Mouse (Mus musculus) liver, adult 2 months (tissue): ENCODE results near the gene Chchd6. TPM values are rescaled to one million over a fixed set of nuclear protein-coding genes. Genes with fewer than 3 reads are reported as not detected.

ENCODE experiments used
- DNase-seq: peaks from one replicate; pipeline ENCODE4 v3.0.0-alpha.2; 2011; ENCODE audit warnings: low read depth, low spot score; ENCODE audit errors: extremely low read depth
- H3K27ac ChIP-seq: fragments of 200-500 bp; replicated peaks from 2 replicates; pipeline ENCODE4 v1.5.1; 2012; ENCODE audit warnings: low read depth, mild to moderate bottlenecking, control low read depth, inconsistent platforms, low read length; ENCODE audit not compliant: insufficient read depth
- H3K27me3 ChIP-seq: fragments of 200-500 bp; 2 replicates; pipeline ENCODE4 v1.6.1; 2012; ENCODE audit warnings: mild to moderate bottlenecking, moderate library complexity, low read length, inconsistent platforms; ENCODE audit not compliant: control insufficient read depth, insufficient read depth
- H3K36me3 ChIP-seq: fragments of 200-500 bp; 2 replicates; pipeline ENCODE4 v1.6.1; 2012; ENCODE audit warnings: low read length, inconsistent platforms; ENCODE audit not compliant: control insufficient read depth, insufficient read depth
- H3K4me1 ChIP-seq: fragments of 200-500 bp; 2 replicates; pipeline ENCODE4 v1.6.1; 2011; ENCODE audit warnings: low read length; ENCODE audit not compliant: control insufficient read depth, insufficient read depth
- H3K4me3 ChIP-seq: fragments of 200-500 bp; 2 replicates; pipeline ENCODE4 v1.5.1; 2011; ENCODE audit warnings: low read depth, mild to moderate bottlenecking, control low read depth, low read length, moderate library complexity; ENCODE audit not compliant: insufficient read depth
- H3K79me2 ChIP-seq: fragments of 200-500 bp; 2 replicates; pipeline ENCODE4 v1.6.1; 2012; ENCODE audit warnings: inconsistent platforms, mild to moderate bottlenecking, low read length, moderate library complexity; ENCODE audit not compliant: control insufficient read depth, insufficient read depth
- H3K9ac ChIP-seq: fragments of 200-500 bp; 2 replicates; pipeline ENCODE4 v1.6.1; 2012; ENCODE audit warnings: low read depth, mild to moderate bottlenecking, control low read depth, inconsistent platforms, low read length
- CTCF ChIP-seq: fragments of 200-500 bp; IDR thresholded peaks from 2 replicates; pipeline ENCODE4 v1.5.1; 2011; ENCODE audit warnings: low read depth, low read length, control low read depth
- POLR2A ChIP-seq: fragments of 200-500 bp; IDR thresholded peaks from 2 replicates; pipeline ENCODE4 v1.6.1; 2011; ENCODE audit warnings: low read length, control low read depth; ENCODE audit not compliant: insufficient read depth; ENCODE audit errors: extremely low read depth
- WGBS: fragments of 180-500 bp; shearing (Covaris S2); methylation state at CpG from one replicate; pipeline ENCODE4 v1.1.7; 2018; 5-methylcytosine and 5-hydroxymethylcytosine counted together
- polyA plus RNA-seq: library from polyadenylated mRNA; depleted of rRNA; stranded (reverse); fragments of >200 nt; gene quantifications from 2 replicates; pipeline ENCODE4 v1.2.3, GENCODE M21; 2012
- total RNA-seq: library from RNA; depleted of rRNA; stranded (reverse); fragments of >200 nt; gene quantifications from 2 replicates; pipeline ENCODE4 v1.2.3, GENCODE M21; 2014

Gene Chchd6
- total and polyA plus RNA-seq, 2 experiments: 5.0 to 6.9 TPM

DNA sequence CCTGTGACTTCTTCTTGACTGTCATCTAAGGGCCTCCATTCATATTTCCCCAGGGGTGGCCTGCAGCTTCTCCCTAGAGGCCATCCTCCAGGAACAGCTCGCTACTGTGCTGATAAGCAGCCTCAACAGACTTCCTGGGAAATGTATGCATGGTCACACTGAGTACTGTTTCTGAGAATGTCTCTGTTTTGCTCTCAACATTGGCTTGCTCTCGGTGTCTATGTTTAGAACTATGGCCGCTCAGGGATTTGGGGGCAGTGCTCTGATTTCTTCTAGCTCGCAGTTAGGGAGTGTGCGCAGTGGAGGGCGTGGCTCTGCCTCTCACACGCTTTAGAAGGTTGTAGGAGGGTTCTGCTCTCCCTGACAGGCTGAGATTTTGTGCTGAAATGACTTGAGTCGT lies 38.9 kb upstream of the Chchd6 start:
- no peaks in the 10 kb centered on the region for H3K36me3 ChIP-seq
- DNase-seq: no peak
- no peak overlapping the region for H3K4me3 ChIP-seq
- no peaks in the 10 kb centered on the region for H3K79me2 ChIP-seq
- WGBS: 56% methylated on average over 8 of the region's 8 CpGs
- H3K9ac ChIP-seq: no peak overlapping the region
- no peaks in the 10 kb centered on the region for H3K27me3 ChIP-seq
- TF ChIP-seq CTCF: no peak
- no peak for TF ChIP-seq POLR2A
- no peak overlapping the region for H3K27ac ChIP-seq
- H3K4me1 ChIP-seq: no peaks in the 10 kb centered on the region

DNA sequence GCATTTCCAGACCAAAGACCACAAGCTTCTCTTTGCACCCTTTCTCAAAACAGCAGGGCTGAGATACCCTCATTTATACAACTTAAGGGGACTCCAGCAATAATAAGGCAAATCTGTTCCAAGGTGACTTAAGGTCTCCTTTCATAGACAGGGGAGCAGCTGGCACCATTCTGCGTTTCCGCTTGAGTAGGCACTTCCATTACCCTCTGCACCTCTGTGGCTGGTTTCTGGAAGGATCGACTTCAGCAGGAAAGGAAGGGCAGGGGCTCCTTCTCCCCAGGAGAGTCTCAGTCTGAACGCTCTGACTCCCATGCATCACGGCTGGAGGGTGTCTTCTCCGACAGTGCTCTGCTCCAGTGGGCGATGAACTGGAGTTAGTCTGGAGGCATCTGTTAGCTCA lies 37.7 kb upstream of the Chchd6 start:
- Histone ChIP-seq H3K27ac (no peak overlapping the region), H3K27me3 (no peaks in the 10 kb centered on the region), H3K36me3 (no peaks in the 10 kb centered on the region), H3K4me1 (no peaks in the 10 kb centered on the region), H3K4me3 (no peak overlapping the region), H3K79me2 (no peaks in the 10 kb centered on the region), H3K9ac (no peak overlapping the region)
- 78% methylated on average over 7 of the region's 7 CpGs for WGBS
- DNase-seq: no peak
- TF ChIP-seq CTCF (no peak), POLR2A (no peak)

DNA sequence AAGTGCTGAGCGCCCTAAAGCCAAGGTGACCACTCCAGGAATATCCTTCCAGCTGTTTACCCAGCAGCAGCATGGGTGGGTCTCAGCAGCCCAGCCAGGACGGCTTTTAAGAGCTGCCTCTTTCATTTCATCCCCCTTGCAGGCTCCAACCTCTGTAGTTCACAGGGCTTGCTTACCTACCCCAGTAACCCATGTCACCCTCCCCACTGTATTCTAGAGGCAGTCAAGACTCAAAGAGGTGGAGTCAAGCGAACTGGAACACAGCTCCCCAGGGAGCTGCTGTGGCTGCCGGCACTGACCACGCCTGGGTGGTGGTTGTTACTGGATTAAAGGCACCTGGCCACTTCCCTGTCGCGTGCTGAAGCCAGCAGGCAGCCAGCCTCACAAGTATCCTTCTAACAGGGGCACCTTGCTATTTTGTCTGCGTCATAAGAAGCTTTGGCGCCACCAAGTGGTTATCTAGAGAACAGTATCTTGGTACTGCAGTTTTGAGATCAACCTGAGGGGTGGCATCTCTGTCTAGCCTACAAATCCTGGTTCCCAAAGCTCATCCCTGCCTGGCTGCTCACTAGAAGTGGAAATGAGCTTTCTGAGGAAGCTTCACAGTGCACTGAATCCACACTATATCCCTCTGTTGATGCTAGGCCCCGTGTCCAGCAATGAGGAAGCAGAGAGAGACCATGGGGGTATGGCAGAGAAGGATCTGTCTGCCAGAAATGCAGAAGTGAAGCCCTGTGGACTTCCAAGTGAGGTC lies 36.5 kb upstream of the Chchd6 start:
- H3K9ac ChIP-seq: no peak overlapping the region
- H3K79me2 ChIP-seq: no peaks in the 10 kb centered on the region
- DNase-seq: peak; percentile 66
- no peak overlapping the region for H3K27ac ChIP-seq
- H3K36me3 ChIP-seq: no peaks in the 10 kb centered on the region
- H3K4me3 ChIP-seq: no peak overlapping the region
- peak; percentile 60; the same call in 1 of the 2 replicates for TF ChIP-seq CTCF
- no peak for TF ChIP-seq POLR2A
- WGBS: 14% methylated on average over 10 of the region's 10 CpGs
- H3K27me3 ChIP-seq: no peaks in the 10 kb centered on the region
- no peaks in the 10 kb centered on the region for H3K4me1 ChIP-seq

DNA sequence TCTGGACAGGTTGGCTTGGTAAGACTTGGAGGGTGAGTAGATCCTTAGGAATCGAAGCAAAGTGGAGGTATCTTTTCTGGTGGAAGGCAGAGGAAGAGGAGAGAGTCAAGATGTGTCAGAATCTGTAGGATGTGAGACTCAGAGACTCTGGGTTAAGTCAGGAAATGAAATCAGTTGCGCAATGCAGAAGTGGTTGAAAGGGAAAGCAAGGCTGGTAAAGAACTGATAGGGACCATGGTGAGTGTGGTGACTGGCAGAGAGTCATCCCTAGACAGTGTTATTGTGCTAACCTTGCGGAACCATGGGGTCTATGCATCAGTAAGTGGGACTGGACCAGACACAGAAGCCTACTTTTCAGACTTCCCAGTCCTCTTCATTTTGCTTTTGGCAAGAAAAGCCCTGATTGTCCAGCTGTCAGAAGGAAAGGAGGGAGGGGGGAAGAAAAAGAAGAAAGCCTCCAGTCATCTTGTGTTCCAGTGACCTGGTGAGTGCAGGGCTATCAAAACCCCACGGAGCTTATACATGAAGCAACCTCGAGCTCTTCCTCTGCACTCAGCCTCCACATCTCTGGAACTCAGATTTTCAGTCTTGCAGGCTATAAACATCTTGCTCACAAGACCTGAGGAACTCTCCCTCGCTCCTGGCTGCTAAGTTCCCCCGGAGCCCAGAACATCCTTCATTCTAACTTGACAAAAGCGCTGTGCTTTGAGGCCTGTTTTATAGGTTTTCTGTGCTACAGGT lies 32.8 kb upstream of the Chchd6 start:
- no peaks in the 10 kb centered on the region for H3K36me3 ChIP-seq
- DNase-seq: no peak
- no peaks in the 10 kb centered on the region for H3K79me2 ChIP-seq
- no peaks in the 10 kb centered on the region for H3K4me1 ChIP-seq
- H3K9ac ChIP-seq: no peak overlapping the region
- no peak overlapping the region for H3K27ac ChIP-seq
- TF ChIP-seq CTCF (no peak), POLR2A (no peak)
- no peak overlapping the region for H3K4me3 ChIP-seq
- H3K27me3 ChIP-seq: no peaks in the 10 kb centered on the region
- 61% methylated on average over 8 of the region's 8 CpGs for WGBS

DNA sequence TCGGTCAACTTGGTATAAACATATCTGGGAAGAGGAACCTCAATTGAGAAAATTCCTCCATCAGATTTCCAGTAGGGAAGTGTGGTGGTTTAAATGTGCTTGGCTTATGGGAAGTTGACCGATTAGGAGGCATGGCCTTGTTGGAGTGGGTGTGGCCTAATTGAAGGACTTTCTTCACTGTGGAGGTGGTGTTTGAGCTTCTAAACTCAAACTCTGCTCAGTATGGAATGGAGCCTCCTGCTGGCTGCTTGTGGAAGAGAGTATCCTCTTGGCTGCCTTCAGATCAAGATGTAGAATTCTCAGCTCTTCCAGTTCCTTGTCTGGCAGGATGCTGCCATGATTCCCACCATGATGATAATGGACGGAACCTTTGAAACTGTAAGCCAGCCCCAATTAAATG lies 27.2 kb upstream of the Chchd6 start:
- Histone ChIP-seq H3K4me3 (no peak overlapping the region), H3K27me3 (no peaks in the 10 kb centered on the region), H3K27ac (no peak overlapping the region), H3K36me3 (no peaks in the 10 kb centered on the region), H3K79me2 (no peaks in the 10 kb centered on the region), H3K9ac (no peak overlapping the region), H3K4me1 (no peaks in the 10 kb centered on the region)
- 72% methylated on average over 3 of the region's 3 CpGs for WGBS
- TF ChIP-seq CTCF: no peak
- TF ChIP-seq POLR2A: no peak
- DNase-seq: peak; percentile 20

DNA sequence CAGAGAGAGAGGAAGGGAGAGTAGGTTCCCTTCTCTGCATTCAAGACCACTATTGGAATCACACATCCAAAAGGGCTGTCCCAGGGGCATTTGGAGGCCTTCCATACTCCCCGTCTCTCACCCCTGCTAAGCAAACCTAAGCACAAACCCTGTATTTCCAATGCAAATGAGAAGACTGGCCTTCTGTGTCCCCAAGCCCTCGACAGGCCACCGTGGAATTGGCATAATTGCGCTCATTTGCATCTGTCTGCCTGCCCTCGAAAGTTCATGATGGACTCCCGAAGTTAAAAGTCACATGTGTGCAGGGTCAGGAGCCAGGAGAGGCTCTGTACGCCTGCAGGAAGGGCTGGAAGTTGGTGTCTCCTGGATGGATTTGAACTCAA lies 19.9 kb upstream of the Chchd6 start:
- TF ChIP-seq POLR2A: no peak
- TF ChIP-seq CTCF: no peak
- H3K4me3 ChIP-seq: no peak overlapping the region
- H3K79me2 ChIP-seq: no peaks in the 10 kb centered on the region
- H3K27me3 ChIP-seq: no peaks in the 10 kb centered on the region
- H3K9ac ChIP-seq: no peak overlapping the region
- no peaks in the 10 kb centered on the region for H3K36me3 ChIP-seq
- no peaks in the 10 kb centered on the region for H3K4me1 ChIP-seq
- no peak for DNase-seq
- no peak overlapping the region for H3K27ac ChIP-seq
- WGBS: 54% methylated on average over 7 of the region's 7 CpGs
